Mouse (Mus musculus): ENCODE measurements at regions not wholly inside any gene's neighbourhood (a gene's known extent, or its start where the extent isn't known, plus 50 kb on each side); places are given as distances from the start of the nearest gene placed in this dataset.

- Histone ChIP-seq H3K27ac (no peak overlapping the region), H3K4me3 (no peak overlapping the region), H3K9ac (no peak overlapping the region), H3K4me1 (no peaks in the 10 kb centered on the region), H3K9me3 (replicated peaks) (no peaks in the 10 kb centered on the region), H3K4me2 (replicated peaks) (no peak overlapping the region), H3K27me3 (no peaks in the 10 kb centered on the region), H3K36me3 (no peaks in the 10 kb centered on the region)
- no peak for ATAC-seq (ENCODE audit: low FRiP score)
- WGBS = 34% methylated on average over 1 of the region's 1 CpGs
These were observed 659.4 kb downstream of the Rab28 start for GRCm38 (mm10) chr5:41048515-41048914.

GRCm38 (mm10) chr5:41045221-41045620 lies 662.7 kb downstream of the Rab28 start:
- 73% methylated on average over 1 of the region's 1 CpGs for WGBS
- no peak for ATAC-seq (ENCODE audit: low FRiP score)
- no peak overlapping the region for H3K4me2 ChIP-seq (replicated peaks)
- H3K4me1 ChIP-seq = no peaks in the 10 kb centered on the region
- no peaks in the 10 kb centered on the region for H3K36me3 ChIP-seq
- no peak overlapping the region for H3K4me3 ChIP-seq
- H3K27me3 ChIP-seq = no peaks in the 10 kb centered on the region
- H3K27ac ChIP-seq = no peak overlapping the region
- no peak overlapping the region for H3K9ac ChIP-seq
- no peaks in the 10 kb centered on the region for H3K9me3 ChIP-seq (replicated peaks)

DNA sequence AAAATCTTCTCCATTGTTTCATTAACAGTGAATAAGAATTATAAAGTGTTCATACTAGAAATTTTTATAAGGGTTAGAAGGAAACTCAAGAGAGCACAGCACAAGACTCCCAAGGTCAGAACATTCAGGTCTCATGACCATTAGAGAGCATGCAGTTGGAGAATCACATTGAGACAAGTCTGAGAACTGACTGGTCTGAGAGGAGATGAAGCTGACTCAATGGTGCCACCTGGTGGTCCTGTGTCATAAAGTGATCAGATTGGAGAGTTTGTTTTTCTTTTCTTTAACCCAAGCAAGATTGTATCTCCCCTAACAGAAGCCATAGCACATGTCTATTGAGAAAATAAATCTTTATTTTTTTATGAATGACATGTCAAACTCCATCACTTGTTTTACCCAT lies 663.5 kb downstream of the Rab28 start:
- no peak overlapping the region for H3K4me2 ChIP-seq (replicated peaks)
- H3K9me3 ChIP-seq (replicated peaks) = no peaks in the 10 kb centered on the region
- no peaks in the 10 kb centered on the region for H3K36me3 ChIP-seq
- no peak overlapping the region for H3K27ac ChIP-seq
- ATAC-seq (ENCODE audit: low FRiP score) = peak; percentile 72
- H3K27me3 ChIP-seq = no peaks in the 10 kb centered on the region
- no peaks in the 10 kb centered on the region for H3K4me1 ChIP-seq
- no peak overlapping the region for H3K4me3 ChIP-seq
- H3K9ac ChIP-seq = no peak overlapping the region

GRCm38 (mm10) chr5:41038790-41039189 lies 669.2 kb downstream of the Rab28 start:
- no peak for ATAC-seq (ENCODE audit: low FRiP score)
- no peaks in the 10 kb centered on the region for H3K27me3 ChIP-seq
- WGBS = 74% methylated on average over 4 of the region's 4 CpGs

GRCm38 (mm10) chr5:41006692-41007091 lies 701.3 kb downstream of the Rab28 start:
- Histone ChIP-seq H3K36me3 (no peaks in the 10 kb centered on the region), H3K9me3 (replicated peaks) (no peaks in the 10 kb centered on the region), H3K9ac (no peak overlapping the region), H3K27me3 (no peaks in the 10 kb centered on the region), H3K4me3 (no peak overlapping the region), H3K4me2 (replicated peaks) (no peak overlapping the region), H3K27ac (no peak overlapping the region), H3K4me1 (no peaks in the 10 kb centered on the region)
- no peak for ATAC-seq (ENCODE audit: low FRiP score)
- WGBS = 66% methylated on average over 3 of the region's 3 CpGs

More at GRCm38 (mm10) chr5:41038790-41039189, 669.2 kb downstream of the Rab28 start:
- Histone ChIP-seq H3K9me3 (replicated peaks) (no peaks in the 10 kb centered on the region), H3K4me1 (no peaks in the 10 kb centered on the region), H3K9ac (no peak overlapping the region), H3K36me3 (no peaks in the 10 kb centered on the region), H3K27ac (no peak overlapping the region), H3K4me2 (replicated peaks) (no peak overlapping the region), H3K4me3 (no peak overlapping the region)

DNA sequence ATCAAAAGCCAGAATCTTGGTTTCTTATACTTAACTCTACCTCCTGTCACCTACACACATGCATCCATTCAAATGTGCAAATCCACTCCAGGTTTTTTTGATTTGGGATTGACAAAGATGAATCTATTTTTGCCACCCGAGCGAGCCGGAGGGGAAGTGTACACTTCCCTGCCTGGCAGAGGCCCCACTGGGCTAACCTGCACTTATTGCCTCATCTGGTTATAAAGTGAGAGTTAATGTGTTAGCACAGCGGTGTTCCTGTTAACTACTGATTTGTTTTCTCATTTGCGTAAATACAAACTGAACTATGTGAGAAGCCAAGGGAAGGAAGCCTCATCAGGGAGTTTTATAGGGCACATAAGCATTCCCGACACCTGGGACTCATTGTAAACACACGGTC lies 721.4 kb downstream of the Rab28 start:
- H3K9me3 ChIP-seq (replicated peaks) = no peaks in the 10 kb centered on the region
- no peaks in the 10 kb centered on the region for H3K27me3 ChIP-seq
- no peak overlapping the region for H3K27ac ChIP-seq
- WGBS = 69% methylated on average over 7 of the region's 7 CpGs
- H3K9ac ChIP-seq = no peak overlapping the region
- H3K36me3 ChIP-seq = no peaks in the 10 kb centered on the region
- H3K4me3 ChIP-seq = no peak overlapping the region
- no peak overlapping the region for H3K4me2 ChIP-seq (replicated peaks)
- H3K4me1 ChIP-seq = no peaks in the 10 kb centered on the region
- no peak for ATAC-seq (ENCODE audit: low FRiP score)

GRCm38 (mm10) chr5:40974892-40975291 lies 733.1 kb downstream of the Rab28 start:
- Histone ChIP-seq H3K4me2 (replicated peaks) (no peak overlapping the region), H3K4me1 (no peaks in the 10 kb centered on the region), H3K27me3 (no peaks in the 10 kb centered on the region), H3K4me3 (no peak overlapping the region), H3K9ac (no peak overlapping the region), H3K36me3 (no peaks in the 10 kb centered on the region), H3K9me3 (replicated peaks) (no peaks in the 10 kb centered on the region), H3K27ac (no peak overlapping the region)
- 93% methylated on average over 1 of the region's 1 CpGs for WGBS
- 0 out of 2 replicates have a peak, but pooled peaks have one; percentile 52 for ATAC-seq (ENCODE audit: low FRiP score)

GRCm38 (mm10) chr5:40952901-40953595 lies 754.9 kb downstream of the Rab28 start:
- 6% methylated on average over 4 of the region's 4 CpGs for WGBS
- Histone ChIP-seq H3K9me3 (replicated peaks) (no peaks in the 10 kb centered on the region), H3K27me3 (no peaks in the 10 kb centered on the region), H3K4me2 (replicated peaks) (no peak overlapping the region), H3K9ac (no peak overlapping the region), H3K36me3 (no peaks in the 10 kb centered on the region), H3K4me1 (no peaks in the 10 kb centered on the region), H3K4me3 (no peak overlapping the region), H3K27ac (no peak overlapping the region)
- peak; percentile 87 for ATAC-seq (ENCODE audit: low FRiP score)

DNA sequence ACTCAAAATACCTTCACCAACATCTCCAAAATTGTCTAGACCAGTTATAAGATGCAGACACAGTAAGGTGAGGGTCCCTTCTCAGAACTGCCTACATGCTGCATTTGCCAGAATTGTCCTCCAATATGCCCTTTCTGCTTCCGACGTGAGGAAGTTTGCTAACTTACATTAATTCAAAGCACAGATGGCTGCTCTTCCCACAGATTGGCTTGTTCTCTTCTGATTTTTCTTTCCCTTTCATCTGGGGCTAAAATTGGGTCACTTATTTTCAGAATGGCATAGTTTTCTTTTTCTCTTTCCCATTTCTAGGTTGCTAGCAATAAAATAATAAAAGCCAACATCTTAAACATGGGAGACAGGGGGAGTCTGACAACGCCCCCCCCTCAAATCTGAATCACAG lies 778.8 kb downstream of the Rab28 start:
- H3K4me1 ChIP-seq = no peaks in the 10 kb centered on the region
- 82% methylated on average over 3 of the region's 3 CpGs for WGBS
- ATAC-seq (ENCODE audit: low FRiP score) = no peak
- no peak overlapping the region for H3K27ac ChIP-seq
- no peak overlapping the region for H3K4me3 ChIP-seq
- H3K36me3 ChIP-seq = no peaks in the 10 kb centered on the region
- H3K9me3 ChIP-seq (replicated peaks) = no peaks in the 10 kb centered on the region
- H3K9ac ChIP-seq = no peak overlapping the region
- no peak overlapping the region for H3K4me2 ChIP-seq (replicated peaks)
- no peaks in the 10 kb centered on the region for H3K27me3 ChIP-seq

GRCm38 (mm10) chr5:40920920-40921319 lies 787.0 kb downstream of the Rab28 start:
- no peak overlapping the region for H3K4me3 ChIP-seq
- H3K4me1 ChIP-seq = no peaks in the 10 kb centered on the region
- no peaks in the 10 kb centered on the region for H3K36me3 ChIP-seq
- H3K4me2 ChIP-seq (replicated peaks) = no peak overlapping the region
- H3K9ac ChIP-seq = no peak overlapping the region
- H3K9me3 ChIP-seq (replicated peaks) = no peaks in the 10 kb centered on the region
- no peaks in the 10 kb centered on the region for H3K27me3 ChIP-seq
- no peak for ATAC-seq (ENCODE audit: low FRiP score)
- 89% methylated on average over 2 of the region's 2 CpGs for WGBS
- H3K27ac ChIP-seq = no peak overlapping the region

DNA sequence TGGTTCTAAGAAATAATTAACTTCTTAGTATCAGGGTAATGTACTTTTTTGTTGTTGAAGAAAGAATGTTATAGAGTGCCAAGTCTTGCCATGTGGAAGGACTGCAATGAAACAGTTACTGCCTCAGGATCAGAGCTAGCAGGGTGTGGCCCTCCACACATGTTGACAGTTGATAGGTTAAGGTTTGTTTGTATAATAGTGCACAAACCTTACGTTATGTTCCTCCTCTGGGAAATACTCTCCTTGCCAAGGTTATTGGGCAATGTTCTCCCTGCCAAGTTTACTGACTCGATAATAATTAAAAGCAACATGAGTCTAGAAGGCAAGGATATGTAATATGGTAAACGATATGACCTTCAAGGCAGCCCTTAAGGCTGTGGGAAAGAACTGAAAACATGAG lies 799.2 kb downstream of the Rab28 start:
- WGBS = 82% methylated on average over 3 of the region's 3 CpGs
- Histone ChIP-seq H3K36me3 (no peaks in the 10 kb centered on the region), H3K27ac (no peak overlapping the region), H3K27me3 (no peaks in the 10 kb centered on the region), H3K9me3 (replicated peaks) (no peaks in the 10 kb centered on the region), H3K4me3 (no peak overlapping the region), H3K9ac (no peak overlapping the region), H3K4me1 (no peaks in the 10 kb centered on the region), H3K4me2 (replicated peaks) (no peak overlapping the region)
- no peak for ATAC-seq (ENCODE audit: low FRiP score)

DNA sequence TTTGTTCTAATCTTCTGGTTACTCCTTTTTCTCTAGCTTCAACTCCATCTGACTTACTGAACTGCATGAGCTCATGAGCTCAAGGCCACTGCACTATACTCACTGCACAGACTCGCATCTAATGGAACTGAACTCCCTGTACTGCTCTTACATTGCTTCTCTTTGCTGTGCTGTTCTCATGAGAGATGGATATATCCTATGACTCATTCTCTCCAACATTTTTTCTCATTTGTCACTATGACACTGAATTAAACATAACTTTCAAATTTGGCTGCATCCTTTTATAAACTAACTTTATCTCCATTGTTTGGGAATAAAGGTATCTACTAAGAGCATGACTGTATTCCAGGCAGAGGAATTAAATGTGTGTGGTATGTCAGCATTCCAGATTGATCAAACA lies 806.2 kb downstream of the Rab28 start:
- no peak overlapping the region for H3K4me3 ChIP-seq
- no peak overlapping the region for H3K4me2 ChIP-seq (replicated peaks)
- H3K36me3 ChIP-seq = no peaks in the 10 kb centered on the region
- H3K9me3 ChIP-seq (replicated peaks) = no peaks in the 10 kb centered on the region
- no peak overlapping the region for H3K27ac ChIP-seq
- H3K4me1 ChIP-seq = no peaks in the 10 kb centered on the region
- no peaks in the 10 kb centered on the region for H3K27me3 ChIP-seq
- ATAC-seq (ENCODE audit: low FRiP score) = no peak
- 89% methylated on average over 1 of the region's 1 CpGs for WGBS
- no peak overlapping the region for H3K9ac ChIP-seq

DNA sequence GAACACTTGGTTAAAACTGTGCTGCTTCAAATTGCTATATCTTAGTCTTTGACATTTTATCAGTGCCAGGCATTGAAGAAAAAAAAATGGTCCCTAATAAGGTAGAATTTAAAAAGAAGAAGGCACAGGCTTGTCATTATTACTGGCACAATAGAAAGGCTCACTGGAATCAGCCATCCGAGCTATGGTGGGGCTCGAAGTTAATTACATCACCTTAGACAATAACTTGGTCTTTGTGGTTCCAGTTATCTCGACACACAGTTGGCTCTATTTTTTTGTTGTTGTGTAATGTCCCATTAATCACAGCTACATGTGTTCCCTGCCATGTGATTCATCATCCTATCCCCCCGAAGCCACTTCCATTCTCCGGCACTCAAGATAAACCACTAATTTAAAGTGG lies 825.1 kb downstream of the Rab28 start:
- Histone ChIP-seq H3K4me1 (no peaks in the 10 kb centered on the region), H3K9me3 (replicated peaks) (no peaks in the 10 kb centered on the region), H3K4me3 (no peak overlapping the region), H3K27me3 (no peaks in the 10 kb centered on the region), H3K27ac (no peak overlapping the region), H3K9ac (no peak overlapping the region), H3K36me3 (no peaks in the 10 kb centered on the region), H3K4me2 (replicated peaks) (no peak overlapping the region)
- peak; percentile 52; the same call in 1 of the 2 replicates for ATAC-seq (ENCODE audit: low FRiP score)
- WGBS = 62% methylated on average over 5 of the region's 5 CpGs

Data from hindbrain, embryonic 12.5 days (tissue).